Mouse (Mus musculus) spleen, adult 2 months (tissue): ENCODE measurements around the gene Dnaja3. TPM values are rescaled to one million over a fixed set of nuclear protein-coding genes. Genes with fewer than 3 reads are reported as not detected.

ENCODE experiments used
- DNase-seq, 2 experiments: peaks; one replicate each; pipeline versions ENCODE4 v3.0.0 to v3.0.0-alpha.2; 2012 to 2021; ENCODE audit warnings: low spot score in 2 of 2, low read depth in 1 of 2
- H3K27ac ChIP-seq: fragments of 200-500 bp; 2 replicates; pipeline ENCODE4 v1.5.1; 2012; ENCODE audit warnings: low read length, inconsistent platforms; ENCODE audit not compliant: insufficient read depth
- H3K27me3 ChIP-seq: fragments of 200-500 bp; 2 replicates; pipeline ENCODE4 v1.6.1; 2012; ENCODE audit warnings: mild to moderate bottlenecking, moderate library complexity, low read length, inconsistent platforms; ENCODE audit not compliant: control insufficient read depth, insufficient read depth
- H3K36me3 ChIP-seq: fragments of 200-500 bp; 2 replicates; pipeline ENCODE4 v1.6.1; 2012; ENCODE audit warnings: mild to moderate bottlenecking, low read length, inconsistent platforms; ENCODE audit not compliant: control insufficient read depth, insufficient read depth
- H3K4me1 ChIP-seq: fragments of 200-500 bp; 2 replicates; pipeline ENCODE4 v1.6.1; 2011; ENCODE audit warnings: inconsistent platforms; ENCODE audit not compliant: control insufficient read depth, insufficient read depth, insufficient read length
- H3K4me3 ChIP-seq: fragments of 200-500 bp; 2 replicates; pipeline ENCODE4 v1.5.1; 2011; ENCODE audit warnings: mild to moderate bottlenecking, inconsistent platforms; ENCODE audit not compliant: insufficient read depth, insufficient read length; ENCODE audit errors: extremely low read depth
- CTCF ChIP-seq: fragments of 200-500 bp; IDR thresholded peaks from 2 replicates; pipeline ENCODE4 v1.5.1; 2011; ENCODE audit warnings: mild to moderate bottlenecking, inconsistent platforms; ENCODE audit not compliant: insufficient read depth, insufficient read length, insufficient replicate concordance; ENCODE audit errors: extremely low read depth
- POLR2A ChIP-seq: fragments of 200-500 bp; IDR thresholded peaks from 2 replicates; pipeline ENCODE4 v1.6.1; 2011; ENCODE audit warnings: low read depth, low read length, inconsistent platforms
- WGBS: fragments of 180-500 bp; shearing (Covaris S2); methylation state at CpG from one replicate; pipeline ENCODE4 v1.1.7; 2018; 5-methylcytosine and 5-hydroxymethylcytosine counted together
- polyA plus RNA-seq: library from polyadenylated mRNA; depleted of rRNA; stranded (reverse); fragments of >200 nt; gene quantifications from 2 replicates; pipeline ENCODE4 v1.2.3, GENCODE M21; 2012

The Dnaja3 gene
- polyA plus RNA-seq, 1 experiment, result 11.0 TPM

GRCm38 (mm10) chr16:4629950-4630349 is 9.8 kb upstream of the Dnaja3 start:
- H3K4me1 ChIP-seq, result no peaks in the 10 kb centered on the region
- no peak overlapping the region for H3K27ac ChIP-seq
- peak; percentile 33 to 80 for DNase-seq
- H3K27me3 ChIP-seq, result no peaks in the 10 kb centered on the region
- WGBS, result 27% methylated on average over 6 of the region's 6 CpGs
- peaks cover 45% of the 10 kb centered on the region for H3K36me3 ChIP-seq
- TF ChIP-seq CTCF (peak; percentile 96), POLR2A (no peak)
- no peak overlapping the region for H3K4me3 ChIP-seq

- H3K27ac ChIP-seq, result no peak overlapping the region
- no peak for DNase-seq
- no peak overlapping the region for H3K4me3 ChIP-seq
- WGBS, result 79% methylated on average over 7 of the region's 7 CpGs
- peaks cover 50% of the 10 kb centered on the region for H3K36me3 ChIP-seq
- no peaks in the 10 kb centered on the region for H3K27me3 ChIP-seq
- H3K4me1 ChIP-seq, result no peaks in the 10 kb centered on the region
- TF ChIP-seq POLR2A (no peak), CTCF (no peak)
Measured at GRCm38 (mm10) chr16:4632050-4632449, 7.7 kb upstream of the Dnaja3 start.

GRCm38 (mm10) chr16:4633661-4634060 is 6.1 kb upstream of the Dnaja3 start:
- DNase-seq, result no peak
- no peak for TF ChIP-seq CTCF
- no peak for TF ChIP-seq POLR2A
- Histone ChIP-seq H3K36me3 (peaks cover 43% of the 10 kb centered on the region), H3K4me3 (no peak overlapping the region), H3K4me1 (no peaks in the 10 kb centered on the region), H3K27ac (no peak overlapping the region), H3K27me3 (no peaks in the 10 kb centered on the region)
- WGBS, result 96% methylated on average over 3 of the region's 3 CpGs

- no peaks in the 10 kb centered on the region for H3K27me3 ChIP-seq
- H3K4me3 ChIP-seq, result no peak overlapping the region
- H3K27ac ChIP-seq, result no peak overlapping the region
- peaks cover 39% of the 10 kb centered on the region for H3K36me3 ChIP-seq
- no peak for DNase-seq
- TF ChIP-seq POLR2A (no peak), CTCF (no peak)
- WGBS, result 93% methylated on average over 9 of the region's 9 CpGs
- no peaks in the 10 kb centered on the region for H3K4me1 ChIP-seq
Measured at GRCm38 (mm10) chr16:4634681-4635080, 5.1 kb upstream of the Dnaja3 start.

- Histone ChIP-seq H3K4me3 (no peak overlapping the region), H3K27ac (no peak overlapping the region), H3K36me3 (peaks cover 39% of the 10 kb centered on the region), H3K4me1 (peaks cover 5% of the 10 kb centered on the region; the same call in 1 of the 2 replicates), H3K27me3 (no peaks in the 10 kb centered on the region)
- TF ChIP-seq CTCF (no peak), POLR2A (no peak)
- no peak for DNase-seq
- WGBS, result 96% methylated on average over 4 of the region's 4 CpGs
Measured at GRCm38 (mm10) chr16:4635760-4636159, 4.0 kb upstream of the Dnaja3 start.

GRCm38 (mm10) chr16:4638891-4639390 is 848 bp upstream of the Dnaja3 start:
- 87% methylated on average over 3 of the region's 3 CpGs for WGBS
- H3K4me1 ChIP-seq, result peaks cover 16% of the 10 kb centered on the region; the same call in 1 of the 2 replicates
- no peak overlapping the region for H3K27ac ChIP-seq
- DNase-seq, result no peak
- TF ChIP-seq CTCF, result no peak
- no peak for TF ChIP-seq POLR2A
- H3K27me3 ChIP-seq, result no peaks in the 10 kb centered on the region
- H3K4me3 ChIP-seq, result no peak overlapping the region
- peaks cover 17% of the 10 kb centered on the region for H3K36me3 ChIP-seq

GRCm38 (mm10) chr16:4640267-4641005 is 647 bp downstream of the Dnaja3 start:
- DNase-seq, result peak in 1 of 2 experiments; percentile 20
- peak overlapping the region; percentile 65 for H3K27ac ChIP-seq
- H3K27me3 ChIP-seq, result no peaks in the 10 kb centered on the region
- peaks cover 16% of the 10 kb centered on the region; the same call in 1 of the 2 replicates for H3K4me1 ChIP-seq
- no peak for TF ChIP-seq CTCF
- TF ChIP-seq POLR2A, result no peak
- WGBS, result 49% methylated on average over 17 of the region's 17 CpGs
- H3K4me3 ChIP-seq, result peak overlapping the region; percentile 44; the same call in 1 of the 2 replicates
- peaks cover 6% of the 10 kb centered on the region for H3K36me3 ChIP-seq
